Mouse (Mus musculus): ENCODE measurements around the gene Ttc5.

- TF ChIP-seq POLR2A (IDR thresholded peaks at IDR 0.05; ENCODE audit: borderline replicate concordance, low read depth, low read length) (no peak), CTCF (IDR thresholded peaks at IDR 0.05; ENCODE audit: low read depth, low read length) (peak; percentile 40; the same call in 1 of the 2 replicates)
Measured at GRCm38 (mm10) chr14:50799502-50800259, 14.4 kb upstream of the Ttc5 start.
